Mouse (Mus musculus) stomach, postnatal 0 days (tissue): ENCODE data around the gene Pop5.

ENCODE experiments used
- CTCF ChIP-seq: IDR thresholded peaks from 2 replicates; pipeline ENCODE4 v1.5.1; 2016; ENCODE audit warnings: antibody characterized with exemption, low read depth, mild to moderate bottlenecking, moderate library complexity
- EP300 ChIP-seq: optimal IDR thresholded peaks from 2 replicates; pipeline ENCODE3; 2016; ENCODE audit warnings: antibody characterized with exemption

DNA sequence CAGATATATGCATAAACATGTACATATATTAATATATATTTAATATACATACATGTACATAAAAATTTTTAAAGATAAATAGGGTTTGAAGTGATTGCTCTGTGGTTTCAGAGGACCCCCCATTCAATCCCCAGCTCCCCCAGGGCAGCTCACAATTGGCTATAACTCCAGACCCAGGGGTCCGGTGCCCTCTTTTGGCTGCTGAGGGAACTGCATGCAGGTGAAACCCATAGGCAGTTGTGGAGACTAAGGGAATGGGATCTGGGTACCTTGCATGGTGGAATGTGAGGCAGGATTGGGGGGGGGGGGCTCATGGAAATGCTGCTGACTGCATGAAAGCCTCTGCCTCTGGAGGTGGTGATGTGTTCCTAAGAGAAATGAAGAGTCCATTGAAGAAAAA, 25.3 kb upstream of the Pop5 start:
- TF ChIP-seq CTCF (peak; percentile 69), EP300 (no peak)
